Mouse (Mus musculus) adrenal gland, adult (tissue): ENCODE results near the gene Fstl3.

Experiments
- DNase-seq, 2 experiments: peaks; one replicate each; pipeline ENCODE4 v3.0.0; 2022 to 2023; ENCODE audit warnings: low spot score in 1 of 2; ENCODE audit not compliant: inconsistent age in 2 of 2

Fstl3 gene

GRCm38 (mm10) chr10:79760603-79761143, 16.4 kb upstream of the Fstl3 start:
- DNase-seq = no peak

GRCm38 (mm10) chr10:79762875-79763274, 14.2 kb upstream of the Fstl3 start:
- peak in 1 of 2 experiments; percentile 55 for DNase-seq

GRCm38 (mm10) chr10:79764234-79764633, 12.8 kb upstream of the Fstl3 start:
- DNase-seq = no peak

GRCm38 (mm10) chr10:79765228-79765745, 11.8 kb upstream of the Fstl3 start:
- peak in 1 of 2 experiments; percentile 52 for DNase-seq

GRCm38 (mm10) chr10:79766001-79766507, 11.0 kb upstream of the Fstl3 start:
- DNase-seq = no peak

GRCm38 (mm10) chr10:79766508-79767325, 10.4 kb upstream of the Fstl3 start, which contains the start of gene Rnf126:
Rnf126 (minus strand) TSS chr10:79766952.
- peak; percentile 100 for DNase-seq

GRCm38 (mm10) chr10:79767372-79768244, 9.5 kb upstream of the Fstl3 start:
- peak; percentile 96 to 97 for DNase-seq

- peak; percentile 81 to 92 for DNase-seq
Measured at GRCm38 (mm10) chr10:79768400-79768799, 8.7 kb upstream of the Fstl3 start.

- DNase-seq = no peak
Measured at GRCm38 (mm10) chr10:79769329-79769728, 7.7 kb upstream of the Fstl3 start.

- no peak for DNase-seq
Measured at GRCm38 (mm10) chr10:79772320-79772719, 4.8 kb upstream of the Fstl3 start.

GRCm38 (mm10) chr10:79773208-79773607, 3.9 kb upstream of the Fstl3 start:
- DNase-seq = peak in 1 of 2 experiments; percentile 68

GRCm38 (mm10) chr10:79774486-79775279, 2.4 kb upstream of the Fstl3 start:
- DNase-seq = no peak

- DNase-seq = peak; percentile 81 to 83
Measured at GRCm38 (mm10) chr10:79778006-79778405, 934 bp downstream of the Fstl3 start.

- peak; percentile 29 to 50 for DNase-seq
Measured at GRCm38 (mm10) chr10:79779193-79779592, 2.1 kb downstream of the Fstl3 start.

- DNase-seq = peak; percentile 99
Measured at GRCm38 (mm10) chr10:79779784-79780663, 3.0 kb downstream of the Fstl3 start.

- DNase-seq = no peak
Measured at GRCm38 (mm10) chr10:79780664-79781015, 3.6 kb downstream of the Fstl3 start.

- peak in 1 of 2 experiments; percentile 47 for DNase-seq
Measured at GRCm38 (mm10) chr10:79781139-79781538, 4.1 kb downstream of the Fstl3 start.

- DNase-seq = peak in 1 of 2 experiments; percentile 22
Measured at GRCm38 (mm10) chr10:79781956-79782355, 4.9 kb downstream of the Fstl3 start.

GRCm38 (mm10) chr10:79783050-79783449, 6.0 kb downstream of the Fstl3 start:
- DNase-seq = peak; percentile 28 to 67
